Mouse (Mus musculus) MEL (cell line): ENCODE measurements around the gene Mfng. TPM values are rescaled to one million over a fixed set of nuclear protein-coding genes. Genes with fewer than 3 reads are reported as not detected.

Experiments
- DNase-seq: peaks from one replicate; pipeline ENCODE4 v3.0.0; 2011; ENCODE audit warnings: low read depth, low spot score
- H3K27ac ChIP-seq: 2 replicates; pipeline ENCODE4 v1.5.1; 2012; ENCODE audit warnings: low read depth, mild to moderate bottlenecking, control low read depth, low read length, moderate library complexity; ENCODE audit not compliant: control insufficient read depth
- H3K27me3 ChIP-seq, 2 experiments: fragments of 150-350 bp in 1 of 2; sonication (generic) in 1 of 2; 2 replicates each; pipeline ENCODE4 v1.6.1; 2012; ENCODE audit warnings: low read length in 2 of 2, mild to moderate bottlenecking in 2 of 2, improper control_type of control experiment in 1 of 2, moderate library complexity in 1 of 2; ENCODE audit not compliant: insufficient read depth in 2 of 2, control insufficient read depth in 1 of 2
- H3K36me3 ChIP-seq, 2 experiments: 2 replicates each; pipeline ENCODE4 v1.6.1; 2012 to 2014; ENCODE audit warnings: low read length in 2 of 2, improper control_type of control experiment in 1 of 2, inconsistent platforms in 1 of 2, mild to moderate bottlenecking in 1 of 2; ENCODE audit not compliant: insufficient read depth in 2 of 2, control insufficient read depth in 1 of 2
- H3K4me1 ChIP-seq, 2 experiments: fragments of 150-350 bp in 1 of 2; sonication (generic) in 1 of 2; 2 replicates each; pipeline ENCODE4 v1.6.1; 2012; ENCODE audit warnings: low read length in 2 of 2, improper control_type of control experiment in 1 of 2, mild to moderate bottlenecking in 1 of 2; ENCODE audit not compliant: insufficient read depth in 2 of 2, control insufficient read depth in 1 of 2
- H3K4me3 ChIP-seq, 2 experiments: fragments of 150-350 bp in 1 of 2; sonication (generic) in 1 of 2; 2 replicates each; pipeline ENCODE4 v1.5.1; 2012; ENCODE audit warnings: low read depth in 2 of 2, low read length in 2 of 2, mild to moderate bottlenecking in 2 of 2, moderate library complexity in 2 of 2, control low read depth in 1 of 2, improper control_type of control experiment in 1 of 2; ENCODE audit not compliant: control insufficient read depth in 1 of 2, insufficient read depth in 1 of 2
- H3K79me2 ChIP-seq: 2 replicates; pipeline ENCODE4 v1.6.1; 2012; ENCODE audit warnings: mild to moderate bottlenecking, low read length, moderate library complexity; ENCODE audit not compliant: control insufficient read depth, poor library complexity, insufficient read depth
- H3K9ac ChIP-seq: 2 replicates; pipeline ENCODE4 v1.6.1; 2012; ENCODE audit warnings: low read depth, mild to moderate bottlenecking, control low read depth, low read length, moderate library complexity; ENCODE audit not compliant: control insufficient read depth, poor library complexity, severe bottlenecking
- H3K9me3 ChIP-seq: fragments of 150-350 bp; sonication (generic); replicated peaks from 2 replicates; pipeline ENCODE4 v1.6.1; 2012; ENCODE audit warnings: mild to moderate bottlenecking, low read length, improper control_type of control experiment, moderate library complexity; ENCODE audit not compliant: insufficient read depth
- BHLHE40 ChIP-seq: IDR thresholded peaks from 2 replicates; pipeline ENCODE4 v1.6.1; 2012; ENCODE audit warnings: low read depth, mild to moderate bottlenecking, inconsistent platforms, low read length, improper control_type of control experiment, borderline replicate concordance
- CHD1 ChIP-seq: IDR thresholded peaks from 2 replicates; pipeline ENCODE4 v1.6.1; 2012; ENCODE audit warnings: low read depth, mild to moderate bottlenecking, inconsistent platforms, low read length, improper control_type of control experiment
- CHD2 ChIP-seq: IDR thresholded peaks from 2 replicates; pipeline ENCODE4 v1.6.1; 2011; ENCODE audit warnings: low read length, improper control_type of control experiment
- CTCF ChIP-seq, 3 experiments: IDR thresholded peaks in 2 of 3; conservative IDR thresholded peaks in 1 of 3; 2 replicates each; pipeline ENCODE4 v1.5.1; 2011 to 2012; ENCODE audit warnings: low read length in 3 of 3, low read depth in 2 of 3, mild to moderate bottlenecking in 2 of 3, improper control_type of control experiment in 1 of 3, inconsistent platforms in 1 of 3, mixed read lengths in 1 of 3, moderate library complexity in 1 of 3; ENCODE audit not compliant: control insufficient read depth in 1 of 3, insufficient read depth in 1 of 3, poor library complexity in 1 of 3, severe bottlenecking in 1 of 3
- E2F4 ChIP-seq: IDR thresholded peaks from 2 replicates; pipeline ENCODE4 v1.6.1; 2011; ENCODE audit warnings: low read depth, low read length, improper control_type of control experiment, borderline replicate concordance
- ELF1 ChIP-seq: IDR thresholded peaks from 2 replicates; pipeline ENCODE4 v1.6.1; 2014; ENCODE audit warnings: low read depth, mild to moderate bottlenecking, inconsistent platforms, low read length, improper control_type of control experiment, moderate library complexity
- EP300 ChIP-seq, 2 experiments: IDR thresholded peaks; 2 replicates each; pipeline ENCODE4 v1.6.1; 2011; ENCODE audit warnings: improper control_type of control experiment in 2 of 2, low read length in 2 of 2, low read depth in 1 of 2, mild to moderate bottlenecking in 1 of 2
- ETS1 ChIP-seq: IDR thresholded peaks from 2 replicates; pipeline ENCODE4 v1.6.1; 2012; ENCODE audit warnings: low read depth, mild to moderate bottlenecking, inconsistent platforms, low read length, improper control_type of control experiment, moderate library complexity
- GABPA ChIP-seq: IDR thresholded peaks from 2 replicates; pipeline ENCODE4 v1.6.1; 2012; ENCODE audit warnings: low read depth, mild to moderate bottlenecking, inconsistent platforms, low read length, improper control_type of control experiment, moderate library complexity
- GATA1 ChIP-seq: IDR thresholded peaks from 2 replicates; pipeline ENCODE4 v1.6.1; 2011; ENCODE audit warnings: low read depth, low read length, improper control_type of control experiment
- HCFC1 ChIP-seq: IDR thresholded peaks from 2 replicates; pipeline ENCODE4 v1.6.1; 2012; ENCODE audit warnings: low read depth, mild to moderate bottlenecking, inconsistent platforms, low read length, improper control_type of control experiment, moderate library complexity
- KAT2A ChIP-seq: conservative IDR thresholded peaks from 2 replicates; pipeline ENCODE4 v1.6.1; 2012; ENCODE audit warnings: low read depth, low read length, improper control_type of control experiment, inconsistent platforms
- MAFK ChIP-seq: IDR thresholded peaks from 2 replicates; pipeline ENCODE4 v1.6.1; 2011; ENCODE audit warnings: low read depth, mild to moderate bottlenecking, low read length, improper control_type of control experiment, borderline replicate concordance
- MAX ChIP-seq: IDR thresholded peaks from 2 replicates; pipeline ENCODE4 v1.6.1; 2011; ENCODE audit warnings: low read length, improper control_type of control experiment
- MAZ ChIP-seq: IDR thresholded peaks from 2 replicates; pipeline ENCODE4 v1.6.1; 2012; ENCODE audit warnings: low read depth, mild to moderate bottlenecking, inconsistent platforms, low read length, improper control_type of control experiment
- MEF2A ChIP-seq: IDR thresholded peaks from 2 replicates; pipeline ENCODE4 v1.6.1; 2014; ENCODE audit warnings: low read depth, mild to moderate bottlenecking, inconsistent platforms, low read length, improper control_type of control experiment; ENCODE audit not compliant: poor library complexity, insufficient replicate concordance, severe bottlenecking; ENCODE audit errors: extremely low read depth
- MXI1 ChIP-seq: IDR thresholded peaks from 2 replicates; pipeline ENCODE4 v1.6.1; 2011; ENCODE audit warnings: mild to moderate bottlenecking, low read depth, low read length, improper control_type of control experiment
- MYB ChIP-seq: IDR thresholded peaks from 2 replicates; pipeline ENCODE4 v1.6.1; 2011; ENCODE audit warnings: mild to moderate bottlenecking, low read depth, low read length, improper control_type of control experiment
- MYC ChIP-seq: IDR thresholded peaks from 2 replicates; pipeline ENCODE4 v1.6.1; 2011; ENCODE audit warnings: low read depth, mild to moderate bottlenecking, low read length, improper control_type of control experiment, moderate library complexity
- NELFE ChIP-seq: IDR thresholded peaks from 2 replicates; pipeline ENCODE4 v1.6.1; 2011; ENCODE audit warnings: low read depth, low read length, improper control_type of control experiment
- NRF1 ChIP-seq: IDR thresholded peaks from 2 replicates; pipeline ENCODE4 v1.6.1; 2014; ENCODE audit warnings: low read depth, mild to moderate bottlenecking, inconsistent platforms, low read length, improper control_type of control experiment, moderate library complexity; ENCODE audit not compliant: poor library complexity, insufficient read depth, severe bottlenecking
- POLR2A ChIP-seq, 2 experiments: IDR thresholded peaks; 2 replicates each; pipeline ENCODE4 v1.6.1; 2011 to 2012; ENCODE audit warnings: low read length in 2 of 2, mild to moderate bottlenecking in 2 of 2, control low read depth in 1 of 2, improper control_type of control experiment in 1 of 2, low read depth in 1 of 2, moderate library complexity in 1 of 2; ENCODE audit not compliant: control insufficient read depth in 1 of 2, insufficient read depth in 1 of 2, poor library complexity in 1 of 2
- POLR2AphosphoS5 ChIP-seq: IDR thresholded peaks from 2 replicates; pipeline ENCODE4 v1.6.1; 2012; ENCODE audit warnings: low read depth, borderline replicate concordance, mild to moderate bottlenecking, inconsistent platforms, low read length, moderate library complexity, mixed read lengths
- RAD21 ChIP-seq: IDR thresholded peaks from 2 replicates; pipeline ENCODE4 v1.6.1; 2011; ENCODE audit warnings: mild to moderate bottlenecking, low read depth, low read length, improper control_type of control experiment
- RCOR1 ChIP-seq: IDR thresholded peaks from 2 replicates; pipeline ENCODE4 v1.6.1; 2012; ENCODE audit warnings: low read depth, mild to moderate bottlenecking, inconsistent platforms, low read length, improper control_type of control experiment
- SIN3A ChIP-seq: IDR thresholded peaks from 2 replicates; pipeline ENCODE4 v1.6.1; 2012; ENCODE audit warnings: low read length, improper control_type of control experiment, inconsistent platforms
- SMC3 ChIP-seq: IDR thresholded peaks from 2 replicates; pipeline ENCODE4 v1.6.1; 2011; ENCODE audit warnings: low read depth, low read length, improper control_type of control experiment
- TAL1 ChIP-seq: IDR thresholded peaks from 2 replicates; pipeline ENCODE4 v1.6.1; 2012; ENCODE audit warnings: mild to moderate bottlenecking, inconsistent platforms, low read length, moderate library complexity, mixed read lengths
- TBP ChIP-seq: IDR thresholded peaks from 2 replicates; pipeline ENCODE4 v1.8.0; 2011; ENCODE audit warnings: low read depth, low read length, improper control_type of control experiment
- TCF12 ChIP-seq: IDR thresholded peaks from 2 replicates; pipeline ENCODE4 v1.6.1; 2014; ENCODE audit warnings: low read depth, mild to moderate bottlenecking, inconsistent platforms, low read length, improper control_type of control experiment, moderate library complexity
- UBTF ChIP-seq: IDR thresholded peaks from 2 replicates; pipeline ENCODE4 v1.6.1; 2012; ENCODE audit warnings: low read depth, mild to moderate bottlenecking, inconsistent platforms, low read length, improper control_type of control experiment, moderate library complexity, borderline replicate concordance; ENCODE audit not compliant: insufficient read depth
- USF1 ChIP-seq: IDR thresholded peaks from 2 replicates; pipeline ENCODE4 v1.6.1; 2014; ENCODE audit warnings: low read depth, mild to moderate bottlenecking, inconsistent platforms, low read length, improper control_type of control experiment, moderate library complexity
- USF2 ChIP-seq, 2 experiments: IDR thresholded peaks; 2 replicates each; pipeline ENCODE4 v1.6.1; 2011 to 2012; ENCODE audit warnings: improper control_type of control experiment in 2 of 2, low read length in 2 of 2, borderline replicate concordance in 1 of 2, inconsistent platforms in 1 of 2, low read depth in 1 of 2, mild to moderate bottlenecking in 1 of 2; ENCODE audit not compliant: insufficient read depth in 1 of 2
- ZC3H11A ChIP-seq: IDR thresholded peaks from 2 replicates; pipeline ENCODE4 v1.6.1; 2012; ENCODE audit warnings: low read depth, mild to moderate bottlenecking, inconsistent platforms, low read length, improper control_type of control experiment
- ZKSCAN1 ChIP-seq: IDR thresholded peaks from 2 replicates; pipeline ENCODE4 v1.6.1; 2012; ENCODE audit warnings: low read depth, mild to moderate bottlenecking, inconsistent platforms, low read length, improper control_type of control experiment, moderate library complexity
- ZMIZ1 ChIP-seq: IDR thresholded peaks from 2 replicates; pipeline ENCODE4 v1.6.1; 2012; ENCODE audit warnings: low read depth, mild to moderate bottlenecking, inconsistent platforms, low read length, improper control_type of control experiment, moderate library complexity
- ZNF384 ChIP-seq: IDR thresholded peaks from 2 replicates; pipeline ENCODE4 v1.6.1; 2012; ENCODE audit warnings: low read depth, mild to moderate bottlenecking, inconsistent platforms, low read length, improper control_type of control experiment
- polyA plus RNA-seq, 2 experiments: library from polyadenylated mRNA; stranded (reverse) in 1 of 2; unstranded in 1 of 2; fragments of >175 nt in 1 of 2; fragments of >200 nt in 1 of 2; gene quantifications; 2 replicates each; pipeline versions ENCODE4 v1.2.1 to v1.2.4; 2012; ENCODE audit warnings: low replicate concordance in 2 of 2, low read depth in 1 of 2; ENCODE audit not compliant: insufficient read length in 2 of 2, insufficient read depth in 1 of 2, missing spikeins in 1 of 2
- total RNA-seq: library from RNA; depleted of rRNA; stranded (reverse); fragments of 300-350 nt; gene quantifications from 2 replicates; pipeline ENCODE4 v1.2.3, GENCODE M21; 2012; rRNA removed

The Mfng gene
- total RNA-seq = 11.5 and 17.8 TPM in 2 replicates
- 10 to 100 TPM in 1 of 2 experiments, not detected in 1; 27.1 TPM for polyA plus RNA-seq

DNA sequence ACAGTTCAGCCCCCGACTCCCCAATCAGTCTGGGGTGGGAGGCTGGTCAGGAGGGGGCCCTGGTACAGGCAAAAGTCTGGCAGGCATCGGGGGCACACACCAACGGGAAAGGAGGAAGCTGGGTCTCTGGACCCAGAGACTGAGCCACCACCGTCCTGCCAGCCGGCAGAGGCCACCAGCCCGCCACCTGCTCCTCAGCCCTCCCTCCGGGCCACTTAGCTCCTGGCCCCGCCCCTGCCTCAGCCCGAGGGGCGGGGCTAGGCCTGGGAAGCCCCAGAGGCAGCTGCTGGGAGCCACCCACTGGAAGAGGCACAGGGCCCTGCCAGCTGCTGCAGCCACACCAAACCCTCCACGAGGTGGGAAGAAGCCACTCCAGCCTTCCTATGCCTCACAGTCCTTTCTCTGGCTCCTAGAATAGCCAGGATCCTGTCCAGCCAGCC lies at the start of gene Mfng:
Gene Mfng (minus strand): TSS at position 186 of the 440 bp plus-strand sequence.
- Histone ChIP-seq H3K9ac (peak within 1 kb of the TSS; percentile 65), H3K27ac (no peak within 1 kb of the TSS), H3K9me3 (no peaks in the 10 kb centered on the region), H3K79me2 (peaks cover 4% of the 10 kb centered on the region; the same call in 1 of the 2 replicates), H3K4me1 (peaks cover 0 to 7% of the 10 kb centered on the region in 2 experiments; a peak in 2 of 4 replicates), H3K27me3 (no peaks in the 10 kb centered on the region), H3K36me3 (no peaks in the 10 kb centered on the region), H3K4me3 (peak within 1 kb of the TSS; percentile 62 to 90)
- DNase-seq = peak; percentile 87
- TF ChIP-seq CTCF (IDR thresholded peaks at IDR 0.05 in 2 of 3, conservative IDR thresholded peaks at IDR 0.05 in 1 of 3; ENCODE audit: control insufficient read depth in 1 of 3, insufficient read depth in 1 of 3, low read depth in 2 of 3, low read length in 3 of 3, poor library complexity in 1 of 3, severe bottlenecking in 1 of 3) = 0 out of 6 replicates have a peak, but pooled peaks of 1 of the 3 experiments have one; percentile 16
- TF ChIP-seq USF1 = no peak
- peak; percentile 61; the same call in 1 of the 2 replicates for TF ChIP-seq MAZ
- no peak for TF ChIP-seq CHD1
- TF ChIP-seq POLR2A (IDR thresholded peaks at IDR 0.05; ENCODE audit: control insufficient read depth in 1 of 2, insufficient read depth in 1 of 2, low read depth in 1 of 2, low read length in 2 of 2, poor library complexity in 1 of 2) = peak; percentile 62 to 75; a peak in 3 of 4 replicates
- no peak for TF ChIP-seq HCFC1
- TF ChIP-seq MAX = no peak
- no peak for TF ChIP-seq ELF1
- no peak for TF ChIP-seq RAD21
- peak; percentile 42; the same call in 1 of the 2 replicates for TF ChIP-seq SIN3A
- peak; percentile 74 for TF ChIP-seq NELFE
- 0 out of 2 replicates have a peak, but pooled peaks have one; percentile 27 for TF ChIP-seq TCF12
- no peak for TF ChIP-seq POLR2AphosphoS5
- no peak for TF ChIP-seq ZMIZ1
- no peak for TF ChIP-seq MXI1
- TF ChIP-seq ZKSCAN1 = no peak
- TF ChIP-seq EP300 (IDR thresholded peaks at IDR 0.05; ENCODE audit: low read depth in 1 of 2, low read length in 2 of 2) = no peak
- no peak for TF ChIP-seq UBTF
- no peak for TF ChIP-seq USF2 (IDR thresholded peaks at IDR 0.05; ENCODE audit: borderline replicate concordance in 1 of 2, insufficient read depth in 1 of 2, low read depth in 1 of 2, low read length in 2 of 2)
- TF ChIP-seq GATA1 = no peak
- no peak for TF ChIP-seq TBP
- no peak for TF ChIP-seq CHD2
- no peak for TF ChIP-seq ZC3H11A
- TF ChIP-seq ETS1 = no peak
- TF ChIP-seq MYC = no peak
- no peak; the same call in 1 of the 2 replicates for TF ChIP-seq KAT2A
- TF ChIP-seq GABPA = no peak
- TF ChIP-seq MEF2A = no peak
- TF ChIP-seq TAL1 = no peak
- no peak for TF ChIP-seq ZNF384
- no peak for TF ChIP-seq E2F4
- no peak for TF ChIP-seq RCOR1
- no peak for TF ChIP-seq MAFK
- no peak for TF ChIP-seq BHLHE40
- no peak for TF ChIP-seq NRF1
- no peak for TF ChIP-seq SMC3
- no peak for TF ChIP-seq MYB
